Mouse (Mus musculus) lung, embryonic 15.5 days (tissue): ENCODE results near the gene Pgc. TPM values are rescaled to one million over a fixed set of nuclear protein-coding genes. Genes with fewer than 3 reads are reported as not detected.

Experiments
- ATAC-seq: fragments of 200-750 bp; cut with Nextera tagmentation; 2 replicates; pipeline ENCODE4 v1.8.0; 2017; ENCODE audit warnings: moderate number of reproducible peaks, borderline replicate concordance; ENCODE audit not compliant: low FRiP score, low TSS enrichment; ENCODE audit errors: extremely low read depth
- H3K27ac ChIP-seq: fragments of 300-500 bp; sonication (generic); 2 replicates; pipeline ENCODE4 v1.5.1; 2015; ENCODE audit warnings: moderate library complexity, mild to moderate bottlenecking, inconsistent platforms
- H3K27me3 ChIP-seq: fragments of 300-500 bp; sonication (generic); 2 replicates; pipeline ENCODE4 v1.6.1; 2015; ENCODE audit warnings: inconsistent platforms
- H3K36me3 ChIP-seq: fragments of 300-500 bp; sonication (generic); 2 replicates; pipeline ENCODE4 v1.6.1; 2015; ENCODE audit warnings: inconsistent platforms
- H3K4me1 ChIP-seq: fragments of 300-500 bp; sonication (generic); 2 replicates; pipeline ENCODE4 v1.6.1; 2015; ENCODE audit warnings: inconsistent platforms
- H3K4me2 ChIP-seq: fragments of 300-500 bp; sonication (generic); 2 replicates; pipeline ENCODE4 v1.6.1; 2015; ENCODE audit warnings: inconsistent platforms, mild to moderate bottlenecking, moderate library complexity
- H3K4me3 ChIP-seq: fragments of 300-500 bp; sonication (generic); 2 replicates; pipeline ENCODE4 v1.5.1; 2015; ENCODE audit warnings: mild to moderate bottlenecking, inconsistent platforms
- H3K9ac ChIP-seq: fragments of 300-500 bp; sonication (generic); 2 replicates; pipeline ENCODE4 v1.6.1; 2015; ENCODE audit warnings: inconsistent platforms
- H3K9me3 ChIP-seq: fragments of 300-500 bp; sonication (generic); 2 replicates; pipeline ENCODE4 v1.6.1; 2016; ENCODE audit warnings: inconsistent platforms
- WGBS: fragments of 180-500 bp; shearing (Covaris S2); methylation state at CpG from one replicate; pipeline ENCODE4 v1.1.7; 2015; 5-methylcytosine and 5-hydroxymethylcytosine counted together
- polyA plus RNA-seq: library from polyadenylated mRNA; unstranded; fragments of >200 nt; fragmentation: Nextera tagmentation; extraction: Ambion mirVana; gene quantifications from 2 replicates; pipeline ENCODE4 v1.2.1, GENCODE M21; 2015

Gene Pgc
- polyA plus RNA-seq, 1 experiment from 2014 or later: 15.7 TPM

GRCm38 (mm10) chr17:47694503-47695336 is 31.9 kb upstream of the Pgc start, which contains the start of gene Prickle4:
Gene Prickle4 (minus strand): TSS chr17:47694736.
- H3K4me3 ChIP-seq: peak within 1 kb of the TSS; percentile 87
- under 1% methylated on average over 62 of the region's 82 CpGs for WGBS
- H3K9me3 ChIP-seq: no peaks in the 10 kb centered on the region
- H3K9ac ChIP-seq: peak within 1 kb of the TSS; percentile 79
- no peaks in the 10 kb centered on the region; the same call in 1 of the 2 replicates for H3K27me3 ChIP-seq
- H3K4me1 ChIP-seq: peaks cover 21% of the 10 kb centered on the region
- H3K27ac ChIP-seq: peak within 1 kb of the TSS; percentile 67
- peak; percentile 93 for ATAC-seq
- peak within 1 kb of the TSS; percentile 94 for H3K4me2 ChIP-seq
- no peaks in the 10 kb centered on the region for H3K36me3 ChIP-seq

- ATAC-seq: 0 out of 2 replicates have a peak, but pooled peaks have one; percentile 1
- Histone ChIP-seq H3K27me3 (no peaks in the 10 kb centered on the region; the same call in 1 of the 2 replicates), H3K9me3 (no peaks in the 10 kb centered on the region), H3K9ac (peak overlapping the region; percentile 79), H3K27ac (peak overlapping the region; percentile 67), H3K4me1 (peaks cover 24% of the 10 kb centered on the region), H3K4me2 (peak overlapping the region; percentile 94), H3K36me3 (no peaks in the 10 kb centered on the region; the same call in 1 of the 2 replicates), H3K4me3 (peak overlapping the region; percentile 87)
- under 1% methylated on average over 22 of the region's 23 CpGs for WGBS
These were observed 31.3 kb upstream of the Pgc start for GRCm38 (mm10) chr17:47695337-47695710.

- Histone ChIP-seq H3K4me3 (no peak overlapping the region), H3K27ac (no peak overlapping the region), H3K27me3 (no peaks in the 10 kb centered on the region), H3K9ac (no peak overlapping the region), H3K4me2 (no peak overlapping the region), H3K4me1 (peaks cover 35% of the 10 kb centered on the region), H3K9me3 (no peaks in the 10 kb centered on the region), H3K36me3 (peaks cover 2% of the 10 kb centered on the region; the same call in 1 of the 2 replicates)
- no peak for ATAC-seq
- 84% methylated on average over 10 of the region's 10 CpGs for WGBS
These were observed 28.5 kb upstream of the Pgc start for GRCm38 (mm10) chr17:47698156-47698555.

GRCm38 (mm10) chr17:47699055-47699454 is 27.6 kb upstream of the Pgc start:
- Histone ChIP-seq H3K9ac (no peak overlapping the region), H3K27me3 (no peaks in the 10 kb centered on the region), H3K9me3 (no peaks in the 10 kb centered on the region), H3K4me2 (no peak overlapping the region), H3K36me3 (peaks cover 5% of the 10 kb centered on the region; the same call in 1 of the 2 replicates), H3K4me1 (peaks cover 32% of the 10 kb centered on the region), H3K27ac (no peak overlapping the region), H3K4me3 (no peak overlapping the region)
- 72% methylated on average over 2 of the region's 2 CpGs for WGBS
- ATAC-seq: no peak

- Histone ChIP-seq H3K4me3 (no peak overlapping the region), H3K27ac (peak overlapping the region; percentile 87), H3K36me3 (peaks cover 5% of the 10 kb centered on the region; the same call in 1 of the 2 replicates), H3K4me1 (peaks cover 32% of the 10 kb centered on the region), H3K9ac (no peak overlapping the region), H3K4me2 (no peak overlapping the region; the same call in 1 of the 2 replicates), H3K9me3 (no peaks in the 10 kb centered on the region), H3K27me3 (no peaks in the 10 kb centered on the region)
- 66% methylated on average over 9 of the region's 9 CpGs for WGBS
- ATAC-seq: no peak
These were observed 24.8 kb upstream of the Pgc start for GRCm38 (mm10) chr17:47701793-47702192.

- no peak overlapping the region for H3K9ac ChIP-seq
- peak; percentile 68 for ATAC-seq
- peak overlapping the region; percentile 87 for H3K27ac ChIP-seq
- H3K4me3 ChIP-seq: 0 out of 2 replicates have a peak overlapping the region, but pooled peaks have one; percentile 5
- H3K4me2 ChIP-seq: peak overlapping the region; percentile 44
- H3K27me3 ChIP-seq: no peaks in the 10 kb centered on the region
- peaks cover 5% of the 10 kb centered on the region; the same call in 1 of the 2 replicates for H3K36me3 ChIP-seq
- WGBS: 37% methylated on average over 26 of the region's 28 CpGs
- peaks cover 33% of the 10 kb centered on the region for H3K4me1 ChIP-seq
- no peaks in the 10 kb centered on the region for H3K9me3 ChIP-seq
These were observed 23.9 kb upstream of the Pgc start for GRCm38 (mm10) chr17:47702548-47703345.

- ATAC-seq: no peak
- peaks cover 5% of the 10 kb centered on the region; the same call in 1 of the 2 replicates for H3K36me3 ChIP-seq
- peak overlapping the region; percentile 44 for H3K4me2 ChIP-seq
- H3K27ac ChIP-seq: peak overlapping the region; percentile 87
- peaks cover 33% of the 10 kb centered on the region for H3K4me1 ChIP-seq
- no peak overlapping the region for H3K9ac ChIP-seq
- no peaks in the 10 kb centered on the region for H3K27me3 ChIP-seq
- WGBS: 31% methylated on average over 20 of the region's 20 CpGs
- H3K4me3 ChIP-seq: 0 out of 2 replicates have a peak overlapping the region, but pooled peaks have one; percentile 5
- H3K9me3 ChIP-seq: no peaks in the 10 kb centered on the region
These were observed 23.1 kb upstream of the Pgc start for GRCm38 (mm10) chr17:47703556-47703955.

GRCm38 (mm10) chr17:47704692-47705091 is 21.9 kb upstream of the Pgc start:
- no peak for ATAC-seq
- H3K4me1 ChIP-seq: peaks cover 29% of the 10 kb centered on the region

GRCm38 (mm10) chr17:47706196-47706595 is 20.4 kb upstream of the Pgc start:
- no peak for ATAC-seq
- H3K36me3 ChIP-seq: 0 out of 2 replicates have a peak, but pooled peaks cover 5% of the 10 kb centered on the region
- H3K9ac ChIP-seq: no peak overlapping the region
- H3K4me1 ChIP-seq: peaks cover 18% of the 10 kb centered on the region
- H3K27ac ChIP-seq: no peak overlapping the region
- H3K27me3 ChIP-seq: no peaks in the 10 kb centered on the region
- no peak overlapping the region for H3K4me3 ChIP-seq
- no peaks in the 10 kb centered on the region for H3K9me3 ChIP-seq
- WGBS: 42% methylated on average over 1 of the region's 1 CpGs
- no peak overlapping the region for H3K4me2 ChIP-seq

More at GRCm38 (mm10) chr17:47704692-47705091, 21.9 kb upstream of the Pgc start:
- Histone ChIP-seq H3K9me3 (no peaks in the 10 kb centered on the region), H3K9ac (no peak overlapping the region), H3K27me3 (no peaks in the 10 kb centered on the region), H3K36me3 (peaks cover 5% of the 10 kb centered on the region; the same call in 1 of the 2 replicates), H3K4me3 (no peak overlapping the region), H3K4me2 (no peak overlapping the region), H3K27ac (no peak overlapping the region)
- WGBS: 71% methylated on average over 4 of the region's 4 CpGs

- 70% methylated on average over 3 of the region's 3 CpGs for WGBS
- no peak overlapping the region for H3K9ac ChIP-seq
- no peak for ATAC-seq
These were observed 18.7 kb upstream of the Pgc start for GRCm38 (mm10) chr17:47707961-47708360.

GRCm38 (mm10) chr17:47708972-47709371 is 17.7 kb upstream of the Pgc start:
- Histone ChIP-seq H3K4me2 (no peak overlapping the region), H3K36me3 (no peaks in the 10 kb centered on the region), H3K9ac (no peak overlapping the region), H3K4me1 (peaks cover 10% of the 10 kb centered on the region; the same call in 1 of the 2 replicates), H3K9me3 (no peaks in the 10 kb centered on the region), H3K4me3 (no peak overlapping the region), H3K27ac (no peak overlapping the region), H3K27me3 (no peaks in the 10 kb centered on the region)
- WGBS: 44% methylated on average over 4 of the region's 4 CpGs
- ATAC-seq: no peak

More at GRCm38 (mm10) chr17:47707961-47708360, 18.7 kb upstream of the Pgc start:
- Histone ChIP-seq H3K4me1 (peaks cover 15% of the 10 kb centered on the region; the same call in 1 of the 2 replicates), H3K27ac (no peak overlapping the region), H3K4me2 (no peak overlapping the region), H3K27me3 (no peaks in the 10 kb centered on the region), H3K4me3 (no peak overlapping the region), H3K9me3 (no peaks in the 10 kb centered on the region), H3K36me3 (0 out of 2 replicates have a peak, but pooled peaks cover 5% of the 10 kb centered on the region)
